13 mouse cellular contexts compared by ENCODE assay signal in genomic region chr15:97593781-97594600, GRCm38 (mm10).
A peak's percentile ranks its signal among the peaks of the same experiment; 100 is the strongest.
DNase-seq lines count a peak whose midpoint lies in the region; ATAC-seq and TF ChIP-seq lines count a peak whose summit lies in the region.
"Had no signal": no experiment of that assay in that cellular context is flagged by ENCODE, and none has a peak within 500 bp of the region (broad histone marks: within the 10 kb centered on the region; RNA-seq: fewer than 3 reads in every experiment).

No protein-coding gene starts in this region.

- peak overlapping the region; percentile 13; the same call in 1 of the 2 replicates for H3K27ac ChIP-seq in kidney, embryonic 14.5 days (ENCODE audit: low read depth, low read length)
- H3K27ac ChIP-seq in heart, postnatal 0 days (ENCODE audit: low read depth), result peak overlapping the region; percentile 58
- H3K27ac ChIP-seq: forebrain, embryonic 13.5 days; hindbrain, embryonic 13.5 days; limb, embryonic 15.5 days; midbrain, embryonic 12.5 days; neural tube, embryonic 15.5 days had no signal

- no peak for TF ChIP-seq CTCF in heart, postnatal 0 days (IDR thresholded peaks at IDR 0.05; ENCODE audit: low read depth)

- H3K4me3 ChIP-seq in kidney, embryonic 14.5 days (ENCODE audit: low read length), result no peak overlapping the region
- H3K4me3 ChIP-seq in heart, postnatal 0 days (ENCODE audit: low read depth, low read length), result no peak overlapping the region
- H3K4me3 ChIP-seq: forebrain, embryonic 13.5 days; hindbrain, embryonic 13.5 days; limb, embryonic 15.5 days; midbrain, embryonic 12.5 days; neural tube, embryonic 15.5 days had no signal

- no peaks in the 10 kb centered on the region for H3K27me3 ChIP-seq in kidney, embryonic 14.5 days (ENCODE audit: control insufficient read depth, insufficient read depth, low read length)
- H3K27me3 ChIP-seq in heart, postnatal 0 days (ENCODE audit: control insufficient read depth, insufficient read depth, low read length), result no peaks in the 10 kb centered on the region
- H3K27me3 ChIP-seq: limb, embryonic 15.5 days; midbrain, embryonic 12.5 days; neural tube, embryonic 15.5 days had no signal

- no peaks in the 10 kb centered on the region for H3K36me3 ChIP-seq in kidney, embryonic 14.5 days (ENCODE audit: control insufficient read depth, insufficient read depth, low read length)
- H3K36me3 ChIP-seq in heart, postnatal 0 days (replicated peaks; ENCODE audit: control insufficient read depth, insufficient read depth, low read length), result no peaks in the 10 kb centered on the region
- H3K36me3 ChIP-seq: hindbrain, embryonic 13.5 days; limb, embryonic 15.5 days; midbrain, embryonic 12.5 days; neural tube, embryonic 15.5 days had no signal

- WGBS in kidney, embryonic 14.5 days, result 42% methylated on average over 11 of the region's 11 CpGs
- 39% methylated on average over 11 of the region's 11 CpGs for WGBS in heart, postnatal 0 days

- H3K4me2 ChIP-seq in kidney, embryonic 14.5 days (replicated peaks; ENCODE audit: low read depth, low read length), result no peak overlapping the region
- no peak overlapping the region for H3K4me2 ChIP-seq in heart, postnatal 0 days (ENCODE audit: low read depth, low read length)
- H3K4me2 ChIP-seq: forebrain, embryonic 13.5 days; hindbrain, embryonic 13.5 days; limb, embryonic 15.5 days; midbrain, embryonic 12.5 days; neural tube, embryonic 15.5 days had no signal

- no peaks in the 10 kb centered on the region for H3K9me3 ChIP-seq in kidney, embryonic 14.5 days (ENCODE audit: control insufficient read depth, low read length)
- H3K9me3 ChIP-seq in heart, postnatal 0 days (replicated peaks; ENCODE audit: control insufficient read depth, low read length), result no peaks in the 10 kb centered on the region
- H3K9me3 ChIP-seq: forebrain, embryonic 13.5 days; hindbrain, embryonic 13.5 days; limb, embryonic 15.5 days; midbrain, embryonic 12.5 days; neural tube, embryonic 15.5 days had no signal

- H3K4me1 ChIP-seq in kidney, embryonic 14.5 days (ENCODE audit: control insufficient read depth, insufficient read depth, low read length), result peaks cover 16% of the 10 kb centered on the region; the same call in 1 of the 2 replicates
- H3K4me1 ChIP-seq in heart, postnatal 0 days (ENCODE audit: control insufficient read depth, insufficient read depth), result no peaks in the 10 kb centered on the region; the same call in 1 of the 2 replicates
- H3K4me1 ChIP-seq: limb, embryonic 15.5 days had no signal

- DNase-seq in kidney, postnatal 4 days, result no peak
- peak; percentile 42 for DNase-seq in adrenal gland, postnatal 14 days
- peak; percentile 34 for DNase-seq in heart, postnatal 0 days (ENCODE audit: low spot score)
- DNase-seq in lung, postnatal 14 days, result peak; percentile 24
- no peak for DNase-seq in embryo, embryonic 9.5 days (ENCODE audit: extremely low spot score)
- no peak for DNase-seq in Muller cell, postnatal 12 days (ENCODE audit: inconsistent ontology term)
- DNase-seq: layer of hippocampus, adult 9-11 months had no signal

- ATAC-seq in kidney, embryonic 14.5 days (ENCODE audit: low FRiP score, low TSS enrichment), result no peak
- ATAC-seq in heart, postnatal 0 days (ENCODE audit: insufficient read depth, low read depth), result peak; percentile 54; the same call in 1 of the 2 replicates
- ATAC-seq: forebrain, embryonic 13.5 days had no signal

- H3K9ac ChIP-seq in kidney, embryonic 14.5 days (ENCODE audit: low read depth, low read length), result no peak overlapping the region
- no peak overlapping the region for H3K9ac ChIP-seq in heart, postnatal 0 days (replicated peaks; ENCODE audit: low read depth, low read length)
- H3K9ac ChIP-seq: forebrain, embryonic 13.5 days; hindbrain, embryonic 13.5 days; limb, embryonic 15.5 days; midbrain, embryonic 12.5 days; neural tube, embryonic 15.5 days had no signal

- peak; percentile 46; the same call in 1 of the 2 replicates for TF ChIP-seq EP300 in heart, postnatal 0 days (IDR thresholded peaks at IDR 0.05; ENCODE audit: low read depth)

Comparison
In these comparisons a context has a peak if more than half of its experiments do, and no peak if none do; other contexts are left out.
1. DNase-seq: peak in adrenal gland, postnatal 14 days (single experiment), heart, postnatal 0 days (single experiment) and lung, postnatal 14 days (single experiment); none in kidney, postnatal 4 days (0 of 2), embryo, embryonic 9.5 days (single experiment) and Muller cell, postnatal 12 days (single experiment).